Mouse (Mus musculus): Measurements from ENCODE around the gene H2-T24.

H2-T24 gene

GRCm38 (mm10) chr17:35993675-35994074 lies 26.7 kb downstream of the H2-T24 start:
- in situ Hi-C loops (cut with MboI, MseI) = no loop called here

GRCm38 (mm10) chr17:35991781-35992180 lies 28.6 kb downstream of the H2-T24 start:
- in situ Hi-C loops (cut with MboI, MseI) = no loop called here

- in situ Hi-C loops (cut with MboI, MseI) = no loop called here
These were observed 38.6 kb downstream of the H2-T24 start for GRCm38 (mm10) chr17:35981776-35982175.

- in situ Hi-C loops (cut with MboI, MseI) = no loop called here
These were observed 40.0 kb downstream of the H2-T24 start for GRCm38 (mm10) chr17:35980363-35980754.

- in situ Hi-C loops (cut with MboI, MseI) = no loop called here
These were observed 40.7 kb downstream of the H2-T24 start, which contains the start of the genes Gnl1 and Prr3 for GRCm38 (mm10) chr17:35979401-35980362. Gene Gnl1, plus strand, starts transcription at chr17:35979851. Gene Prr3, minus strand, starts transcription at chr17:35980236.

- in situ Hi-C loops (cut with MboI, MseI) = no loop called here
These were observed 41.5 kb downstream of the H2-T24 start for GRCm38 (mm10) chr17:35978811-35979400.

- in situ Hi-C loops (cut with MboI, MseI) = no loop called here
These were observed 48.2 kb downstream of the H2-T24 start for GRCm38 (mm10) chr17:35972131-35972530.

GRCm38 (mm10) chr17:35969418-35970389 lies 50.7 kb downstream of the H2-T24 start, which contains the start of gene Abcf1:
Gene Abcf1, minus strand, starts transcription at chr17:35969761.
- in situ Hi-C loops (cut with MboI, MseI) = loop anchor here in 1 of 2 experiments (5.0 kb wide), 2 partner anchors 42 to 142 kb away; no protein-coding TSS in a partner anchor

GRCm38 (mm10) chr17:35967621-35968020 lies 52.7 kb downstream of the H2-T24 start:
- in situ Hi-C loops (cut with MboI, MseI) = loop anchor here in 1 of 2 experiments (5.0 kb wide), 2 partner anchors 40 to 140 kb away; no protein-coding TSS in a partner anchor

GRCm38 (mm10) chr17:35963279-35963678 lies 57.1 kb downstream of the H2-T24 start:
- in situ Hi-C loops (cut with MboI, MseI) = no loop called here

GRCm38 (mm10) chr17:35958533-35959223 lies 61.7 kb downstream of the H2-T24 start:
- in situ Hi-C loops (cut with MboI, MseI) = no loop called here
